Mouse (Mus musculus): ENCODE results near the gene 9630041A04Rik. TPM values are rescaled to one million over a fixed set of nuclear protein-coding genes. Genes with fewer than 3 reads are reported as not detected.

The 9630041A04Rik gene
- polyA plus RNA-seq, 1 experiment from 2014 or later = not detected

GRCm38 (mm10) chr9:101972314-101972713 is 110.7 kb downstream of the 9630041A04Rik start:
- peaks cover 12% of the 10 kb centered on the region for H3K4me1 ChIP-seq
- H3K27ac ChIP-seq (replicated peaks) = no peak overlapping the region
- no peak overlapping the region for H3K4me3 ChIP-seq
- WGBS = 82% methylated on average over 8 of the region's 8 CpGs
- no peaks in the 10 kb centered on the region for H3K9me3 ChIP-seq (replicated peaks)
- H3K27me3 ChIP-seq (ENCODE audit: low read depth, poor library complexity, severe bottlenecking) = no peaks in the 10 kb centered on the region
- no peak for DNase-seq (ENCODE audit: low spot score)
- no peaks in the 10 kb centered on the region for H3K36me3 ChIP-seq

- Histone ChIP-seq H3K9me3 (replicated peaks) (no peaks in the 10 kb centered on the region), H3K36me3 (no peaks in the 10 kb centered on the region), H3K27me3 (ENCODE audit: low read depth, poor library complexity, severe bottlenecking) (no peaks in the 10 kb centered on the region), H3K4me1 (peaks cover 12% of the 10 kb centered on the region), H3K27ac (replicated peaks) (no peak overlapping the region), H3K4me3 (no peak overlapping the region)
- 92% methylated on average over 4 of the region's 4 CpGs for WGBS
- DNase-seq (ENCODE audit: low spot score) = no peak
Observed at GRCm38 (mm10) chr9:101976884-101977465, 115.3 kb downstream of the 9630041A04Rik start.

- H3K9me3 ChIP-seq (replicated peaks) = no peaks in the 10 kb centered on the region
- 87% methylated on average over 2 of the region's 2 CpGs for WGBS
- H3K36me3 ChIP-seq = no peaks in the 10 kb centered on the region; the same call in 1 of the 2 replicates
- H3K4me1 ChIP-seq = no peaks in the 10 kb centered on the region
- H3K4me3 ChIP-seq = no peak overlapping the region
- no peak overlapping the region for H3K27ac ChIP-seq (replicated peaks)
- no peak for DNase-seq (ENCODE audit: low spot score)
- H3K27me3 ChIP-seq (ENCODE audit: low read depth, poor library complexity, severe bottlenecking) = no peaks in the 10 kb centered on the region
Observed at GRCm38 (mm10) chr9:101981161-101981560, 119.5 kb downstream of the 9630041A04Rik start.

- no peaks in the 10 kb centered on the region for H3K4me1 ChIP-seq
- no peaks in the 10 kb centered on the region for H3K9me3 ChIP-seq (replicated peaks)
- no peaks in the 10 kb centered on the region for H3K27me3 ChIP-seq (ENCODE audit: low read depth, poor library complexity, severe bottlenecking)
- no peaks in the 10 kb centered on the region; the same call in 1 of the 2 replicates for H3K36me3 ChIP-seq
- no peak for DNase-seq (ENCODE audit: low spot score)
- H3K27ac ChIP-seq (replicated peaks) = no peak overlapping the region
- no peak overlapping the region for H3K4me3 ChIP-seq
- 89% methylated on average over 7 of the region's 7 CpGs for WGBS
Observed at GRCm38 (mm10) chr9:101982378-101982777, 120.7 kb downstream of the 9630041A04Rik start.

GRCm38 (mm10) chr9:101986910-101987309 is 125.3 kb downstream of the 9630041A04Rik start:
- no peak overlapping the region for H3K27ac ChIP-seq (replicated peaks)
- 86% methylated on average over 2 of the region's 2 CpGs for WGBS
- no peaks in the 10 kb centered on the region for H3K27me3 ChIP-seq (ENCODE audit: low read depth, poor library complexity, severe bottlenecking)
- H3K36me3 ChIP-seq = peaks cover 6% of the 10 kb centered on the region; the same call in 1 of the 2 replicates
- no peaks in the 10 kb centered on the region for H3K4me1 ChIP-seq
- H3K4me3 ChIP-seq = no peak overlapping the region
- no peak for DNase-seq (ENCODE audit: low spot score)
- H3K9me3 ChIP-seq (replicated peaks) = no peaks in the 10 kb centered on the region

- Histone ChIP-seq H3K27ac (replicated peaks) (no peak overlapping the region), H3K27me3 (ENCODE audit: low read depth, poor library complexity, severe bottlenecking) (no peaks in the 10 kb centered on the region), H3K4me1 (no peaks in the 10 kb centered on the region), H3K36me3 (0 out of 2 replicates have a peak, but pooled peaks cover 6% of the 10 kb centered on the region), H3K9me3 (replicated peaks) (no peaks in the 10 kb centered on the region), H3K4me3 (no peak overlapping the region)
- 92% methylated on average over 6 of the region's 6 CpGs for WGBS
- no peak for DNase-seq (ENCODE audit: low spot score)
Observed at GRCm38 (mm10) chr9:101990032-101990431, 128.4 kb downstream of the 9630041A04Rik start.

GRCm38 (mm10) chr9:101990836-101991235 is 129.2 kb downstream of the 9630041A04Rik start:
- Histone ChIP-seq H3K4me1 (no peaks in the 10 kb centered on the region), H3K27me3 (ENCODE audit: low read depth, poor library complexity, severe bottlenecking) (no peaks in the 10 kb centered on the region), H3K4me3 (no peak overlapping the region), H3K9me3 (replicated peaks) (no peaks in the 10 kb centered on the region), H3K36me3 (0 out of 2 replicates have a peak, but pooled peaks cover 6% of the 10 kb centered on the region), H3K27ac (replicated peaks) (no peak overlapping the region)
- DNase-seq (ENCODE audit: low spot score) = no peak
- 85% methylated on average over 12 of the region's 12 CpGs for WGBS

All from midbrain, embryonic 10.5 days (tissue).